Mouse (Mus musculus) A20 (cell line): ENCODE measurements around the gene Fam173a.
"Not testable (repeated sequence)": the region's sequence is repeated elsewhere in the genome, so short reads cannot be mapped to it uniquely, and the experiment has no call there.

ENCODE experiments used
- DNase-seq: peaks from one replicate; pipeline ENCODE4 v3.0.0-alpha.2; 2011; ENCODE audit warnings: low read depth, low spot score

Fam173a gene

GRCm38 (mm10) chr17:25828712-25829557, 36.2 kb upstream of the Fam173a start, which contains the start of gene Jmjd8:
Gene Jmjd8, plus strand, starts transcription at chr17:25828867.
- peak; percentile 87 for DNase-seq

- DNase-seq: no peak
Measured at GRCm38 (mm10) chr17:25828223-25828594, 35.5 kb upstream of the Fam173a start.

GRCm38 (mm10) chr17:25827546-25828222, 35.0 kb upstream of the Fam173a start:
- no peak for DNase-seq

- no peak for DNase-seq
Measured at GRCm38 (mm10) chr17:25827011-25827410, 34.3 kb upstream of the Fam173a start.

- no peak for DNase-seq
Measured at GRCm38 (mm10) chr17:25825984-25826570, 33.4 kb upstream of the Fam173a start.

- DNase-seq: no peak
Measured at GRCm38 (mm10) chr17:25825311-25825710, 32.6 kb upstream of the Fam173a start.

GRCm38 (mm10) chr17:25824362-25825142, 31.9 kb upstream of the Fam173a start:
- DNase-seq: peak; percentile 83

GRCm38 (mm10) chr17:25823452-25823851, 30.8 kb upstream of the Fam173a start, which contains the start of gene Wdr24:
Gene Wdr24, plus strand, starts transcription at chr17:25823627.
- peak; percentile 94 for DNase-seq

- no peak for DNase-seq
Measured at GRCm38 (mm10) chr17:25818851-25819780, 26.4 kb upstream of the Fam173a start.

GRCm38 (mm10) chr17:25817662-25818061, 25.0 kb upstream of the Fam173a start:
- DNase-seq: no peak

GRCm38 (mm10) chr17:25813471-25813870, 20.8 kb upstream of the Fam173a start:
- no peak for DNase-seq

GRCm38 (mm10) chr17:25810890-25811289, 18.2 kb upstream of the Fam173a start:
- no peak for DNase-seq

GRCm38 (mm10) chr17:25809606-25810340, 17.1 kb upstream of the Fam173a start:
- no peak for DNase-seq

- DNase-seq: no peak
Measured at GRCm38 (mm10) chr17:25808789-25809605, 16.3 kb upstream of the Fam173a start, which contains the start of gene Fbxl16. Gene Fbxl16, plus strand, starts transcription at chr17:25809085.

- no peak for DNase-seq
Measured at GRCm38 (mm10) chr17:25808028-25808427, 15.3 kb upstream of the Fam173a start.

GRCm38 (mm10) chr17:25807452-25807851, 14.8 kb upstream of the Fam173a start:
- not testable (repeated sequence) for DNase-seq

GRCm38 (mm10) chr17:25806507-25806906, 13.8 kb upstream of the Fam173a start:
- DNase-seq: no peak

- DNase-seq: no peak
Measured at GRCm38 (mm10) chr17:25802825-25803517, 10.3 kb upstream of the Fam173a start.
